Mouse (Mus musculus) C2C12 (cell line): ENCODE measurements around the gene Lime1. TPM values are rescaled to one million over a fixed set of nuclear protein-coding genes. Genes with fewer than 3 reads are reported as not detected.

Experiments
- H3K27me3 ChIP-seq: one replicate; pipeline ENCODE4 v1.6.1; 2011; ENCODE audit not compliant: control insufficient read depth, insufficient read depth, insufficient read length
- H3K36me3 ChIP-seq: one replicate; pipeline ENCODE4 v1.6.1; 2011; ENCODE audit not compliant: control insufficient read depth, insufficient read depth
- H3K4me3 ChIP-seq: one replicate; pipeline ENCODE4 v1.5.1; 2011; ENCODE audit warnings: mild to moderate bottlenecking, control low read depth; ENCODE audit not compliant: poor library complexity, insufficient read depth, severe bottlenecking
- H3K79me2 ChIP-seq: one replicate; pipeline ENCODE4 v1.6.1; 2011; ENCODE audit not compliant: control insufficient read depth, insufficient read depth
- H3K79me3 ChIP-seq: one replicate; pipeline ENCODE4 v1.6.1; 2011; ENCODE audit warnings: low read depth, control low read depth
- H3ac ChIP-seq: one replicate; pipeline ENCODE3; 2011; ENCODE audit warnings: low read depth; ENCODE audit not compliant: control insufficient read depth, insufficient read length
- CEBPB ChIP-seq: IDR thresholded peaks from one replicate; pipeline ENCODE4 v1.6.1; 2011; ENCODE audit warnings: low read depth, mild to moderate bottlenecking, control low read depth, moderate library complexity
- CTCF ChIP-seq: IDR thresholded peaks from one replicate; pipeline ENCODE4 v1.5.1; 2011; ENCODE audit not compliant: control insufficient read depth, insufficient read depth, insufficient read length
- FOSL1 ChIP-seq: IDR thresholded peaks from one replicate; pipeline ENCODE4 v1.8.0; 2011; ENCODE audit warnings: mild to moderate bottlenecking, low read length; ENCODE audit not compliant: poor library complexity, insufficient read depth, severe bottlenecking
- MAX ChIP-seq: IDR thresholded peaks from one replicate; pipeline ENCODE4 v1.6.1; 2011; ENCODE audit warnings: mild to moderate bottlenecking, control low read depth
- MYOD1 ChIP-seq: IDR thresholded peaks from one replicate; pipeline ENCODE4 v1.6.1; 2011; ENCODE audit warnings: low read depth; ENCODE audit not compliant: control insufficient read depth, insufficient read length
- MYOG ChIP-seq: IDR thresholded peaks from one replicate; pipeline ENCODE4 v1.6.1; 2011; ENCODE audit not compliant: control insufficient read depth, insufficient read length; ENCODE audit errors: extremely low read depth
- USF1 ChIP-seq: IDR thresholded peaks from one replicate; pipeline ENCODE4 v1.6.1; 2011; ENCODE audit warnings: low read depth, mild to moderate bottlenecking, control low read depth, moderate library complexity
- polyA plus RNA-seq: library from polyadenylated mRNA; unstranded; fragments of >200 nt; fragmentation: generic; extraction: Trizol; gene quantifications from one replicate; pipeline ENCODE4 v1.2.1, GENCODE M21; 2012; ENCODE audit warnings: missing spikeins

The Lime1 gene
- polyA plus RNA-seq, 1 experiment = 7.3 TPM

- Histone ChIP-seq H3K79me2 (no peaks in the 10 kb centered on the region), H3K36me3 (peaks cover under 1% of the 10 kb centered on the region), H3K4me3 (no peak overlapping the region), H3ac (no peak overlapping the region), H3K27me3 (no peaks in the 10 kb centered on the region), H3K79me3 (no peaks in the 10 kb centered on the region)
- TF ChIP-seq CTCF (peak; percentile 83), MYOD1 (no peak)
These were observed 12.8 kb downstream of the Lime1 start for GRCm38 (mm10) chr2:181392600-181393213.

DNA sequence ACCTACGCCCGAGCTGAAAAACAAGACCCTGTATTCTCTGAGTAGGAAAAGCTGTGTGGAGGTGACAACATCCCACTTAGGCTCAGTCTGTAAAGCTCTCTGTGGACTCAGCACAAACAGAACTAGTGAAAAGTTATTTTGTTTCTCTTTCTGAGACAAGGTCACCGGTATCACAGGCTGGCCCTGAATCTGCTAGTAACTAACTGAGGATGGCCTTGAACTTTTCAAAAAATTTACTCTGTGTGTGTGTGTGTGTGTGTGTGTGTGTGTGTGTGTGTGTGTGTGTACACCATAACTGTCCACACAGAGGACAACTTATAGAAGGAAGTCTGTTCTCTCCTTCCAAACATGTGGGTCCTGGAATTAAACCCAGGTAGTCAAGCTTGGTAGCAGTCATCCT is 14.2 kb downstream of the Lime1 start:
- H3ac ChIP-seq = no peak overlapping the region
- H3K79me2 ChIP-seq = no peaks in the 10 kb centered on the region
- H3K36me3 ChIP-seq = no peaks in the 10 kb centered on the region
- TF ChIP-seq MYOG (no peak), CTCF (no peak), USF1 (no peak), FOSL1 (no peak), MAX (no peak), CEBPB (no peak), MYOD1 (no peak)
- no peak overlapping the region for H3K4me3 ChIP-seq
- no peaks in the 10 kb centered on the region for H3K79me3 ChIP-seq
- H3K27me3 ChIP-seq = no peaks in the 10 kb centered on the region

DNA sequence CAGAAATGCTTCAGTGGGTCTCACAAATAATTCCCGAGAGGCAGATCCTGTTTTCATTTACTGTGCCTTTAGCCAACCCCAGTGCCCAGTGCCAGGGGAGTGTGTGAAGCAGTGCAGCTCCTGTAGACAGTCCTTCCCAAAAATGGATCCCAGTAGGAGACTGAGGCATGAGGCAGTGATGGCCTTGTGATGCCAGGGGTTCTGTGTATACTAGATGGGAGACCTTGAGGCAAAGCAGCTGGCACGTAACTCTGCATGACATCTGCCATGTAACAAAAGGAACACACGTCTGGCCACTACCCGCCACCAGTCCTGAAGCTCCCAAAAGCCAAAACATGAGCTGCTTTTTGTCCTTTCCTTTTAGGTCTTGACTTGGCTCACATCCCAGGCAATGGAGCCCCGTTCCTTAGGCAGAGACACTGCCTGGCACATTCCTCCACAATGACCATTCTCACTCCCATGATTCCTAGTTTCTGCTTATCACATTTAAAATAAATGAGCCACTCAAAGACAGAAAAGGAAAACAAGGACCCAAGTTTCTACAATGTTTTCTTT is 17.4 kb downstream of the Lime1 start:
- TF ChIP-seq CEBPB (no peak), MYOG (no peak), MYOD1 (no peak), CTCF (no peak), MAX (no peak), USF1 (no peak), FOSL1 (no peak)
- Histone ChIP-seq H3K79me3 (no peaks in the 10 kb centered on the region), H3ac (no peak overlapping the region), H3K36me3 (no peaks in the 10 kb centered on the region), H3K4me3 (no peak overlapping the region), H3K27me3 (no peaks in the 10 kb centered on the region), H3K79me2 (no peaks in the 10 kb centered on the region)

DNA sequence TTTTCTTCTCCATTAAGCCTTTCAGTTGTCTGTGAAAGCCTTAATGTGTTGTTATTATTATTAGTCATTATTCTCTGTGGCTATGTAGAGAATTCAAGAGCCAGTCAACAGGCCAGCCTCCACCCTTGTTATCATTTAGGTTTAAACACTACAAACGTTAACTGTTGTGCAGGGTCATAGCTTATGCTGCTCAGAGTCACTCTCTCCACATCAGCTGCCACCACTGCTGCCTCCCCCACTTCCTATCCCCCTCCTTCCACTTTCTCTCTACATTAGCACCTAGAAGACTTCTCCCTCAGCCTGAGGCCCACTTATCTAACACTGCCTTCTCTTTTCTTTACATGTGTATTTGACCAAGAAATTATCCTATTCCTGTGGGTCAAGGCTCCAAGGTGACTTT is 21.6 kb downstream of the Lime1 start:
- Histone ChIP-seq H3ac (no peak overlapping the region), H3K36me3 (no peaks in the 10 kb centered on the region)

GRCm38 (mm10) chr2:181403722-181404121 is 23.8 kb downstream of the Lime1 start:
- Histone ChIP-seq H3K4me3 (no peak overlapping the region), H3K27me3 (no peaks in the 10 kb centered on the region), H3K79me3 (no peaks in the 10 kb centered on the region), H3K79me2 (no peaks in the 10 kb centered on the region), H3ac (no peak overlapping the region), H3K36me3 (no peaks in the 10 kb centered on the region)
- TF ChIP-seq MAX = no peak

More for the DNA sequence above, 21.6 kb downstream of the Lime1 start:
- H3K27me3 ChIP-seq = no peaks in the 10 kb centered on the region
- no peak overlapping the region for H3K4me3 ChIP-seq
- TF ChIP-seq CTCF = no peak
- no peak for TF ChIP-seq MYOG
- no peak for TF ChIP-seq MYOD1
- TF ChIP-seq MAX = no peak
- TF ChIP-seq USF1 = no peak
- H3K79me3 ChIP-seq = no peaks in the 10 kb centered on the region
- no peaks in the 10 kb centered on the region for H3K79me2 ChIP-seq

DNA sequence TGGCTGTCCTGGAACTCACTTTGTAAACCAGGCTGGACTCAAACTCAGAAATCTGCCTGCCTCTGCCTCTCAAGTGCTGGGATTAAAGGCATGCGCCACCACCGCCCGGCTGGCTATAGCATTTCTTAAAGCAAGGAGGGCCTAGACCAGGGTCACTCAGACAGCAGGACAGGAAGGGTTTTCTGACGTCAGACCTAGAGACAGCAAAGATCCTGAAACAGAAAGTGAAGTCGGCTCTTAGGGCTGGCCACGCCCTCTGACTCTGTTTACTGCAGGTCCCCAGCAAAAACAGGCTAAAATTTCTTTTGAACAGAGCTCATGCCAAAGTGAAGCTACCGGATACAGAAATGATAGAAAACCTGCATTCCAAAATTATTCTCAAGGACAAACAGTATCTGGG is 29.8 kb downstream of the Lime1 start:
- no peaks in the 10 kb centered on the region for H3K27me3 ChIP-seq
- H3K4me3 ChIP-seq = no peak overlapping the region
- H3K79me2 ChIP-seq = no peaks in the 10 kb centered on the region
- no peak overlapping the region for H3ac ChIP-seq
- H3K36me3 ChIP-seq = no peaks in the 10 kb centered on the region
- no peaks in the 10 kb centered on the region for H3K79me3 ChIP-seq
- TF ChIP-seq MAX = no peak
- no peak for TF ChIP-seq MYOG
